Mouse (Mus musculus): Measurements from ENCODE around the gene Tstd1.

The Tstd1 gene

DNA sequence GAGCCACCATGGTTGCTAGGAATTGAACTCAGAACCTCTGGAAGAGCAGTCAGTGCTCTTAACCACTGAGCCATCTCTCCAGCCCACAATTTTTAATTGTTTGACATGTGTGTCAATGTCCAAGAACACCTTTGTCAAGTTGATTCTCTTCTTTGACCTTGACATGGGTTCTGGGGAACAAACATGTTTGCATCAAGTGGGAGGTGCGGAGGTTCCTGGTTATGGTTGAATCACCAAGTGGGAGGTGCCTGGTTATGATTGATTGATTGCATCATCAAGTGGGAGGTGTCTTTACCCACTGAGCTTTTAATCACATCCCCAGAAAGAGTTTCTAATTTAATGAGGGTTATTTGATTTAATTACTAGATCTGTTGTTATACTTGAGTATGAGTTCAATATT, 38.9 kb downstream of the Tstd1 start:
- DNase-seq, result no peak

DNA sequence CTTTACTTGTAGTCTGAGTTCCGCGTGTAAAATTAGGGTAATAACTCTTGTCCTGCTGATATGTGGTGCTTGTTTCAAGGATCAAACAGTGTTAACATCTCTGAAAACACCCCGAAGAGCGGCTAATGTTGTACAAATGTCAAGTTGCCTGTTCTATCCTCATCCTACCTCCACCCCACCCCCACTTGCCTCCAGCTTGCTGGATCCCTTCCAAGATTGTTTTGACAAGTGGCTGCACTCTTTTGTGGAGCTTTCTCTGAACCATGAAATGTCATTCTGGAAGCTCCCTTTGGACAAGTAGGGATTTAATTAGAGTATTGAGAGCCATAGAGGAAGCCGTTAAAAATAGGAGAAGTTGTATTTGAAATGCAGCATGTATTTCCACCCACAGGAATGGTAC, 41.1 kb downstream of the Tstd1 start:
- no peak for DNase-seq

DNA sequence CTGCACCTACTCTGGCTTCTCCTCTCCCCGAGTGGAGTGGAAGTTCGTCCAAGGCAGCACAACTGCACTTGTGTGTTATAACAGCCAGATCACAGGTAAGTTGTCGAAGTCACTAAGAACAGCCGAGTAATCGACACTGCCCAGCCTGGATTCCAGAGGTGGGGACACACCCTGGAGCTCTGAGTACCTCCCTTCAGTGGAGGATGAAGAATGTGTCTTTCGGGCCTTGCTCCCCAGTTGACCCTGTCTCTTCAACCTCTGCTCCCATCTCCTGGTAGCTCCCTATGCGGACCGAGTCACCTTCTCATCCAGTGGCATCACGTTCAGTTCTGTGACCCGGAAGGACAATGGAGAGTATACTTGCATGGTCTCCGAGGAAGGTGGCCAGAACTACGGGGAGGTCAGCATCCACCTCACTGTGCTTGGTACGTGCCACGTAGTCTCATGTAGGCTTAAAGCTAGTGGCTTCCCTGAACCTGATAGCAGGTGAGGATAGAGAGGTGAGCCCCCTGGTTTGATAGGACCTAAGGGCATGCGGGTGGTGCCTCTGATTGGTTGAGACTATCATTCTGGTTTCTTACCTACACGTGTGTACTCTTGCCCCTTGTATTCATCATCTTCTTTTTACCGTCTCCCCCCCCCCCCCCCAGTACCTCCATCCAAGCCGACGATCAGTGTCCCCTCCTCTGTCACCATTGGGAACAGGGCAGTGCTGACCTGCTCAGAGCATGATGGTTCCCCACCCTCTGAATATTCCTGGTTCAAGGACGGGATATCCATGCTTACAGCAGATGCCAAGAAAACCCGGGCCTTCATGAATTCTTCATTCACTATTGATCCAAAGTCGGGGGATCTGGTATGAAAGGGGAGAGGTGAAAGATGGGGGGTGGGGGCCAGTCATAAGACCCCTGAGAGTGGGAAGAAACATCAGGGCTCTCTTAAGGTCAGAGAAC, 42.2 kb downstream of the Tstd1 start:
- DNase-seq, result no peak

DNA sequence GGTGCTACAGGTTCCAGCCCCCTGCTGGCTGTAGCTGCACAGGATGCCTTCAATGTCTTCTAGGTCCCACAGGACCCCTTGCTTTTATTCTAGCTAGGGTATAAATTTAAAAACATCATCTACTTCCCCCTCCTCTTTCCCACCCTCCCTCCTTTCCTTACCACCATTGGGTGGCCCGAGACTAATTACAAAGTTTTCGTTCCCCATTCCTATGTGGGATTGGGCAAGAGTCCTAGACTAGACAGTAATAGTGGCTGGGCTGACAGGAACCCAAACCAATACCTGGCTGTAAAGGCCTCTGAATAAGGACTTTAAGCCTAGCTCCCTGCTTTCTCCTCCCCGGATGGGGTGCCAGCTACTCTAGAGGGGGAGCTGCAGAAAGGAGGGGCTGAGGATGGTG, 44.5 kb downstream of the Tstd1 start:
- DNase-seq, result no peak

GRCm38 (mm10) chr1:171465749-171466412, 47.2 kb downstream of the Tstd1 start:
- DNase-seq, result no peak

- DNase-seq, result no peak
These were observed 47.9 kb downstream of the Tstd1 start for GRCm38 (mm10) chr1:171466565-171466964.

DNA sequence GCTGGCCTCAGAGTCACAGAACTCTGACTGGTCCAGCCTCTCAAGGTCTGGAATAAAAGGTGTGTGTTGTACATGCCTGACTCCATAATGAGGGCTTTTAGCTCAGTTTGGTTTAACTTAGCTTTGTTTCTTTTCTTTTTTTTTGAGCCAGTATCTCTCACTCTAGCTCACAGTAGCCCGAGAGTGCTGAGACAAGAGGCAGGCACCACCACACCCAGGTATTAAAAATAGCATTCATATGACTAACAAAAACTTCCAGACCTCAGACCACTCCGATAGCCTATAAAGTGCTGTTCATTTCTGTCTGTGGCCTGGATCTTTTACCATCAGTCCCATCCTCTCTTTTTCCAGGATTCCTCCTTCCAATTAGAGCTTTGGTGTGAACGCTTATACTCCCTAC, 51.0 kb downstream of the Tstd1 start:
- DNase-seq, result no peak

All from liver (tissue).